Mouse (Mus musculus) layer of hippocampus, postnatal 10 days (tissue): Measurements from ENCODE around the gene Clcn7. TPM values are rescaled to one million over a fixed set of nuclear protein-coding genes. Genes with fewer than 3 reads are reported as not detected.

Experiments used
- DNase-seq, 2 experiments: peaks; one replicate each; pipeline ENCODE4 v3.0.0; 2021; ENCODE audit warnings: low spot score in 2 of 2
- total RNA-seq, 2 experiments: library from RNA; stranded (reverse); gene quantifications; 2 replicates each; pipeline ENCODE4 v1.2.3; 2021

Clcn7 gene
- total RNA-seq, 2 experiments from 2014 or later = 40.3 to 46.5 TPM

- no peak for DNase-seq
Measured at GRCm38 (mm10) chr17:25210006-25210405, 76.8 kb downstream of the Clcn7 start.

GRCm38 (mm10) chr17:25210680-25211466 lies 77.7 kb downstream of the Clcn7 start:
- no peak for DNase-seq

GRCm38 (mm10) chr17:25211705-25212104 lies 78.5 kb downstream of the Clcn7 start:
- no peak for DNase-seq

Other genes with a start within 250 kb of the Clcn7 start
- gene Nubp2, start 247.0 kb upstream of the Clcn7 start, total RNA-seq = 10 to 100 TPM; 40.4 to 40.5 TPM
- gene Spsb3, start 246.7 kb upstream of the Clcn7 start, total RNA-seq = 10 to 100 TPM; 36.4 to 36.9 TPM
- 10 to 100 TPM; 61.6 to 62.1 TPM for gene Eme2, start 238.3 kb upstream of the Clcn7 start, total RNA-seq
- gene Mrps34, start 238.3 kb upstream of the Clcn7 start, total RNA-seq = 10 to 100 TPM; 74.1 to 77.8 TPM
- gene Nme3, start 236.9 kb upstream of the Clcn7 start, total RNA-seq = 10 to 100 TPM; 40.8 to 44.2 TPM
- 100 to 1,000 TPM; 276 to 287 TPM for gene Mapk8ip3, start 196.4 kb upstream of the Clcn7 start, total RNA-seq
- 10 to 100 TPM; 13.0 to 14.1 TPM for gene Jpt2, start 172.7 kb upstream of the Clcn7 start, total RNA-seq
- 10 to 100 TPM; 27.2 to 28.9 TPM for gene Cramp1l, start 117.6 kb upstream of the Clcn7 start, total RNA-seq
- gene Ift140, start 117.3 kb upstream of the Clcn7 start, total RNA-seq = 10 to 100 TPM; 25.6 to 30.1 TPM
- 1 to 10 TPM; 7.4 to 7.9 TPM for gene Tmem204, start 49.8 kb upstream of the Clcn7 start, total RNA-seq
- gene Telo2, start 17.4 kb upstream of the Clcn7 start, total RNA-seq = 10 to 100 TPM; 36.5 to 43.3 TPM
- 1 to 10 TPM in 1 of 2 experiments, under 1 TPM in 1; 0.89 to 1.4 TPM for gene Ptx4, start 12.6 kb upstream of the Clcn7 start, total RNA-seq
- under 1 TPM in 1 of 2 experiments, not detected in 1; 0.18 TPM for gene Ccdc154, start 29.1 kb downstream of the Clcn7 start, total RNA-seq
- not detected for gene Gm38655, start 42.1 kb downstream of the Clcn7 start, total RNA-seq
- 10 to 100 TPM; 18.2 to 19.0 TPM for gene BC003965, start 51.2 kb downstream of the Clcn7 start, total RNA-seq
- 10 to 100 TPM; 32.0 to 33.7 TPM for gene Unkl, start 55.0 kb downstream of the Clcn7 start, total RNA-seq
- 10 to 100 TPM; 59.1 to 62.9 TPM for gene Gnptg, start 106.7 kb downstream of the Clcn7 start, total RNA-seq
- gene Tsr3, start 106.8 kb downstream of the Clcn7 start, total RNA-seq = 10 to 100 TPM; 31.0 to 35.6 TPM
- 10 to 100 TPM; 13.7 to 14.6 TPM for gene Baiap3, start 123.0 kb downstream of the Clcn7 start, total RNA-seq
- gene Ube2i, start 141.2 kb downstream of the Clcn7 start, total RNA-seq = 100 to 1,000 TPM; 238 to 255 TPM
- gene Prss34, start 165.0 kb downstream of the Clcn7 start, total RNA-seq = not detected
- gene Prss28, start 175.3 kb downstream of the Clcn7 start, total RNA-seq = not detected
- not detected for gene Prss29, start 185.3 kb downstream of the Clcn7 start, total RNA-seq
- gene Tpsab1, start 212.2 kb downstream of the Clcn7 start, total RNA-seq = not detected
- 1 to 10 TPM in 1 of 2 experiments, under 1 TPM in 1; 0.42 to 1.0 TPM for gene Tpsb2, start 232.9 kb downstream of the Clcn7 start, total RNA-seq
- gene Tpsg1, start 235.9 kb downstream of the Clcn7 start, total RNA-seq = not detected